Mouse (Mus musculus): ENCODE data around the gene Thnsl2.

Gene Thnsl2

DNA sequence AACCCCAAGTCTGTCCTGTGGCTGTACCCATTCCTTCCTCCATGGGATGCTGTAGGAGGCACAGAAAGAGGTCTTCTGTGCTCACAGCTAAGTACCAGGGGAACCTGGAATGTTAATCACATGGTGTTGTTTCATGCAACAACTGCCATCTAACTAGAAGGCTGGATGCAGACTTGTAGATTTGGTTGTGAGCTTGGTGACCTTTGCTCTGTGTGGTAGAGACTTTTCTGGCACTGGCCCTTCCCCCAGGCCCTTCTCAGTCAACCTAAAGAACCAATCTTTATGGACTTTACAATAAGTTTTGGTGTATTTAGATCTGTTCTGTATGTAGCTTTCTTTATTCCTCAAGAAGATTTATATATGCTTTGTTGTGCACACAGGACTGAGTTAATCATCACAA lies 13.2 kb downstream of the Thnsl2 start:
- DNase-seq (ENCODE audit: low spot score in 2 of 2), result no peak

DNA sequence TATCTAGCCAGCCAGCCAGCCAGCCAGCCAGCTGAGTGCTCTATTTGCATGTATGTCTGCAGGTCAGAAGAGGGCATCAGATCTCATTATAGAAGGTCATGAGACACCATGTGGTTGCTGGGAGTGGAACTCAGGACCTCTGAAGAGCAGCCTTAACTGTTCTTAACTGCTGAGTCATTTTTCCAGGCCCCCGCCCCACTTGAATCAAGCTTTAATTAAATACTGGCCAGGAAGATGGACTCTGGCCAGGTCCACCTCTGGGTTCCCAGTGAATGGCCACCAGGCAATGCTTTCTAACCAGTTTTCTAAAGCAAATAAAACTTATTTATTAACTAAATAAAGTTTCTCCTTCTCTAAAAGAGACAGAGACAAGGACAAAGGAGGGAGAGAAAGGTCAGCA lies 14.0 kb downstream of the Thnsl2 start:
- DNase-seq (ENCODE audit: low spot score in 2 of 2), result no peak

DNA sequence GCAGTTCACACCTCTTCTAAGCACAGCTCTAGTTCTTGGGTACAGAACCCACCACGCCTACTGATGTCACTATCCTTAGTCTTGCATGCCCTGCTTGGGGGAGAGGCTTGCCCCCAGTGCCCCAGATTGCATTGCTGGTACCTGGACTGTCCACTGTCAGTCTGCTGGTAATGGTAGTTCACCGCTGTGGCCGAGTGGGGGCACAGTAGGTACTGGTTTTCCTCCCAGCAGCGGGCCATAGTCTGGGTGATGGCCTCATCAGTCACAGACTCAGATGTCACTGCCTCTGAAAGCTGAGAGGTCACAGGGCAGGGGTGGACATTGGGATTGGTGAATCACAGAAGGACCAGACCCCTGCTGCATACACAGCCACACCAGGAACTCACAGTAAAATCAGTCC lies 15.2 kb downstream of the Thnsl2 start:
- no peak for DNase-seq (ENCODE audit: low spot score in 2 of 2)

DNA sequence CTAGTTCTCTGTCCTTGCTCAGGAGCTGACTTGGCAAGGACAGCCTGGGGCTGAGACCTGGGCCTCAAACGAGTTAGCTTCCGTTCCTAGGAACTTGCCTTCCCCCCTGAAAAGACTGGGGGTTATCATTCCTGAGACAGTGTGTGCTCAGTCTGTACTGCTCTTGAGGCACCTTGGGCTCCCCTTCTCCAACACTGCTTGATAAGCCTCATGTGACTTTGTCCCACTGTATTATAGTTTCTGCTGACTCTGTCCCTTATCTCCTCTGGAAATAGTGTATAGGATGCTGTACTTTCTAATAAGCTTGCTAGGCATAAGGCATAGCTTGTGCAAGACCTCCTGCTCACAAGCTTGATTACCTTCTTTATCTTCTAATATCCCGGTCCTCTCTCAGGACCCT lies 17.9 kb downstream of the Thnsl2 start:
- no peak for DNase-seq (ENCODE audit: low spot score in 2 of 2)

DNA sequence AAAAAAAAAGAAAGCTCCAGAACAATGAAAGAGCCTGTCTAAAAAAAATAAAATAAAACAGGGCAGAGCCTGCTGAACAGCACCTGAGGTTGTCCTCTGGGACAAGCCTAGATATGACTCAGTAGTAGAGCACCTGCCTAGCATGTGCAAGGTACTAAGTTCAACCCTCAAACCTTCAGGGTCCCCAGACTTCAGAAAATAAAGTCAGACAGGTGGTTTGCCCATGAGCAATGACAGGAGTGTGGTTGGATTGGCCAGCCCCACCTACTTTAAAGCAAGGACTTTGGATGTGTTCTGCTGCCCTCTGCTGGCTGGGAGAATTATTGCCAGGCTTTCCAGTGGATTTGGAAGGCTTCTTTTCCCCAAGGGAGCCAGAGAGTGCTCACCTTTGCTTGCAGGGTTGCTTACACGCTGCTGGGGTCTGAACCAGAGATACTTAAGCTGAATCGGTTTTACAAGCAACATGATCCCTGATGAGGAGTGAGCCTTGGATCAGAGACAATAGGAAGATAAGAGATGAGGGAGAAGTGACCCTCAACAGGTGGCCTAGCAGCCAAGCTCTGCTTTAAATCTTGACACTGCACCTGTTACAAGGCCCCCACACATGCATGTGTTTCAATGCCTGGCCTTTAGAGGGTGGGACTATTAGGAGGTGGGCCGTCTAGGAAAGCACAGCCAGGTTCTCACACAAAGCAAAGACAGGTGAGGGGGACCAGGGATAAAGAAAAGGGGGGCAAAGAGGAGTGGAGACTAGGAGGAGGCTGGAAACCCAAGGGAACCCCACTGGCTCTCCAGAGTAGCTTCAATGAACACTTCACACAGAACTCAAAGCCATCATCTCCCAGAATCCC lies 19.0 kb downstream of the Thnsl2 start:
- peak; percentile 26 to 69 for DNase-seq (ENCODE audit: low spot score in 2 of 2)

DNA sequence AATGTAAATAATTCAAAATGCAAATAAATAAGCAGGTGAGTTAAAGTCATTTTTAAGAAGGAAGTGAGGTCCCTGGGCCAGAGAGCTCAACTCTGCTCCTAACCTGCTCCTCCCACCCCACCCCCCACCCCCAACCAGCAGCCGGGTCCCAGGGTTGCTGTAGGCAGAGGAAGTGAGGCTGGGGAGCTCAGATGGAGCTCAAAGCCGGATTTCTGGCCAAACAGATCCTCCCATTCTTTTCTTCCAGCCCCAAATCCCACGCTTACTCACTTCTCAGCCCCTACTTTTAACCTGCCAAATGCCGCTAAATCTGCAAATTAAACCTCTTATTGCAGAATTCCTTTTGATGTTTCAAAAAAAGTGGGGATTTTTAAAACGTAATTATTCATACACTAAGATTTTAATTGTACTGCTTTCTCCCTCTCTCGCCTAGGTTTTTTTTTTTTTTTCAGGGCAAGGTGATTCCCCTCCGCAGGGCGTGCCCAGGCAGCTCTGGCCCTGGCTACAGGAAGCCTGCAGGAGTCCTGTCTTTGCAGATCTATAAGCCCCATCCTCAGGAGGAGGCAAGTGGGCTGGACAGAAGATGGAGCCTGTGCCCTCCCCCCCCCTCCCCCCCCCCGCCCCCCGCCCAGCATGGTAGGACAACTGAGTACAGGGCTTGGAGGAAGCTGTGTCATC lies 24.5 kb downstream of the Thnsl2 start:
- DNase-seq (ENCODE audit: low spot score in 2 of 2), result no peak

DNA sequence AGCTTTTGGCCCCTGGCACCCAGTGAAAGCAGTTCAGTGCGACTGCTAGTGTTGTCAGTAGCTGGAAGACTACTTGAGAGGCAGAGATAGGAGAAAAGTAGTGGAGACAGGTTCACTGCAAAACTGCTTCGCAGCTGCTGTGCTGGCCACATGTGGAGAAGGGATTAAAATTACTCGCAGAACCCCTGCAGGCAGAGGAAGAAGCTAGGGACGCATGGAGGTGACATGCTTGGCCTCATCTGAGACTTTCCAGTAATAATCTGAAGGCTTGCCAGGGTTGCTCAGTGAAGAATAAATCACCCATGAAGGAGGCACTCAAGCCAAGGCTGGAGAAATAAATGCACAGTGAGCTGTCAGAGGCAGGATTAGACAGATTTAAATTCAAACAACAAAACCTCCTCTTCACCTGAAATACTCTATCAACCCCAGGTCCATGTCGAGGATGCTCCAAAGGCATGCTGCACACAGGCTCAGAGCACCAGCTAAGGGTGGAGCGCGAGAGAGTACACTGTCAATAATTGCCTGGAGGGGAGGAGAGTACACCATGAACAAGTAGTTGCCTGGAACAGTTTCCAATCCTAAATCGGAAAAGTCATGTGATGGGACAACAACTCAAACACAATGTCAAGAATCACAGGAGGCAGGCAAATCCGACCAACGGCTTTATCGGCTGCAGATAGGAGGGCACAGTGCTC lies 32.7 kb downstream of the Thnsl2 start:
- DNase-seq (ENCODE audit: low spot score in 2 of 2), result no peak

DNA sequence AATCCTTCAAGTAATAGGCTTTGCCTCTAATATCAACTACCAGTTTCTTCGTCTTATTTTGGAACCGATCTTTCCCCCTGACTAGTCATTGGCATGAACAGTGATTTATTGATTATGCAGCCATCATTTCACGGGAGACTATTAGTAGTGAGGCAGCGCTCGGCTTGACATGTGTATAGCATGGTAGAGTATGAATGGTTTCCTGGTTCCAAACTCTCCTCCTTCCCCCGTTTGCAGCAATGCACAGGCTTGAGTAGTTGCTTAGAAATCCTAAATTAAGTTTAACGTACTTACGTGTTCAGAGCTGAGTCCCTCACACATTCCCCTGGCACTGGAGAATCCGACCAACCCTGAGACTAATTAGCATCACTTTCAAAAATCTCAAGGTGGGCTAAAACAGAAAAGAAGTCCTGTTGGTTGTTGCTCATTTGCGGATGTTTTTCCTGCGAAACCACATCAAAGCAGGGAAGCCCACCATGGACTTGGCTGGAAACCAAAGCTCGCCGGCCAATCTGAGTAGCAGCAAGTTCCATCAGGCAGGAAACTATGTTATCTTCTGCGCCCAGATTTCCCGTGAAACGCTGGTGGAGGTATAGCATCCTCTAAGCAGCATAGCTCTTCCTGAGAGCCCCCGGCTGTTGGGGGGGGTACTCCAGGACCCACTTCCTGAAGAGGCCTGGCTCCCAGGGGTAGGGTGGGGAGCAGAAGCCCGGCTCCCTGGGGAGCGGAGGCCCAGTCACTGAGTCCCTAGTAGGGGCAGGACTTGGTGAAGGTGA lies 37.9 kb downstream of the Thnsl2 start:
- DNase-seq (ENCODE audit: low spot score in 2 of 2), result no peak

DNA sequence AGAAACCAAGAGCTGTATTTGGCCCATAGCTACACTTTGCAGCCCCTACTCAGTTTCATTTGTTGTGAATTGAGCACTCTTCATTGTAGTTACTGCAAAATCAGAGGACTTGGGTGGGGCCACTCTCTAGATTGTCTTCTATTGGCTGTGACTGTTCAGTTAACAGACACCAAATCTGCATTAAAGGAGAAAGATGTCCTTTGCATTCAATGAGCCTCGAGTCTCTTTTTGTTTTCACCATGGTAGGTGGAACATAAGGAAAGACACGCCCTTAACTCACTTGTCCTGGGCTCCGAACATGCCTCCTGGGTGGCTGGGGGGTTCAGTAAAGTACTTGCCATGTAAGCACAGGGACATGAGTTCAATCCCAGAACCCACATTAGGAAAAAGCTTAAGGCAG lies 48.1 kb downstream of the Thnsl2 start:
- DNase-seq (ENCODE audit: low spot score in 2 of 2), result no peak

DNA sequence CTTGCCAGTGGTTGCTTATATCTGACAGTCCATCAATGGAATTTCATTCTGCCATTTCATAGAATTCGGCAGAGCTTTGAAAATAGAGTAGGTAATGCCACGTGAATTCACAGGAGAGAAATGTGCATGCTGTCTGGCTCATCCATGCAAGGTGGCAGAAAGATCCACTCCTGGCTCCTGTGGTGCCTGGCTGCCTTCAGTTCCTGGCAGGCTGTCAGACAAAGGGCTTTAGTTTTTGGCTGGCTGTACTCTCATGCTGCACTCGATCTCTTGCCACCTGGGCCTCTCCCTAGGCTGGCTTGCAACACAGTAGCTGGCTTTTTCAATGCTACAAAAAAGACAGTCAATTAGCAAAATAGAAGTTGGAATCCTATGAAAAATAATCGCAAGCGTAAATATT lies 49.5 kb downstream of the Thnsl2 start:
- DNase-seq (ENCODE audit: low spot score in 2 of 2), result no peak

DNA sequence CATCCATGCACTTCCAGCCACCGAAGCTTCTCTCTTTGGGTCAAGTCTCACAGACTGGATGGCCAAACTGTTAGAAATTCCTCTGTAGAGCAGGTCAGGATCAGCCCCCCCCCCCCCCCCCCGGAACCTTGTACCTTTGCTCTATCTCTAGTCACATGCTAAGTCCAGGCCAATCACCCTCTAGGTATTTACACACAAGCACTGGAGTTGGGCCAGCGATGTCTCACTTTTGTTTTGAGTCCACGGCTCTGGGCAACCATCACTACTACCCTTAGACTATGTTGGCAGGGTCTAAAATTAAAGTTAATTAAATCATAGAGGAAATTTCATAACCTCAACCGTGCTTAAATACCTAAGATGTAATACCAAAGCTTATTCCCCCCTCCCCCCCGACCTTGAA lies 50.6 kb downstream of the Thnsl2 start:
- DNase-seq (ENCODE audit: low spot score in 2 of 2), result no peak

DNA sequence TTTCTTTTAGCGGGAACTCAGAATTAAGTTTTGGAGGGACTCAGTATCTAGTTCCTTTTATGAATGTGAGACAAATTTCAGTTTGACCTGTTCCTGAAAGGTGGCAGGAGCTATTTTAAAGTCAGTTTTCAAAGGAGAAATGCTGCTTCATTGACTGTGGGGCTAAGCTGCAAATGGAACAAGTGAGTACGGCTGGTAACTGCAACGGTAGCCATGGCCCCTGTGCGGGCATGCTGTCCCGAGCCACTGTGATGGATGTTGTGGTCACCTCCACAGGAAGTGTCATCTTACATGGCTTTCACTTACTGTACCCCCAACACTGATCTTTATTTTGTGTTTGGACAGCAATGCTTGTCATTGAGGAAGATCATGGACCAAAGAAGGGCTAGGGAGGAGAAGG lies 53.8 kb downstream of the Thnsl2 start:
- DNase-seq (ENCODE audit: low spot score in 2 of 2), result no peak

DNA sequence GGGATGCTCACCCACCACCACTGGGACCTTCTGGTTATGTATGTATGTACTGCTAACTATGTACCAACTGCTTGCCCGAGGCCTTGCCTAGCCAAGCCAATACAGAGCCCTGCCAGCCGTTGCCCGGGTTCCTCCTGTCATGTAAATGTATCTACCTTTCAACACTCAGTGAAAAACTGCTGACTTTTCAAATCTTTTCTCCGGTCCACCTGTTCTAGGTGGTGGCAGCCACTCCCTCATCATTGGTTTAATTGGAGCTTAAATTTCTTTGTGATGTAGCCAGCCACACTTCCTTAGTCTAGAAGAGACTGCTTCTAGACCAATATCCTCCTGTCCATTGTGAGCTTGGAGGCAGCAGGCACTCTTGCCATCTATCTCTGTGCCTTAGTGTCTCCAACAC lies 54.5 kb downstream of the Thnsl2 start:
- DNase-seq (ENCODE audit: low spot score in 2 of 2), result no peak

DNA sequence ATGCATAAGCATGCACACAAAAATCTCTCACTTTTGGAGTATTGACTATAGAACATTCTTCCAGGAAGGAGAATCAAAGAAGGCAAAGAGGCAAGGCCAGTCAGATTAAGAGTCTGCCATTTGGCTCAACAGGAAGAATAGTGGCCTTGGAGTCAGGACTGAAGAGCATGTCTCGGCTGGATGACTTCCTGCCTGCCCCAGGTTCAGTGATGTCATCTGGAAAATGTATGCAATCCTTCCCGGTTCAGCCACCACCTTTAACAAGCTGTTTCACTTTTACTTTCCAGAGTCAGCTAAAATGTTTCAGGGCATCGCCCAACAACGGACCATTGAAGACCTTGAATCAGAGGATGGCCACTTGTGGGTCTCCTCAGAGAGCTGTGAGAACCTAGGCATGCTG lies 55.2 kb downstream of the Thnsl2 start:
- DNase-seq (ENCODE audit: low spot score in 2 of 2), result no peak

DNA sequence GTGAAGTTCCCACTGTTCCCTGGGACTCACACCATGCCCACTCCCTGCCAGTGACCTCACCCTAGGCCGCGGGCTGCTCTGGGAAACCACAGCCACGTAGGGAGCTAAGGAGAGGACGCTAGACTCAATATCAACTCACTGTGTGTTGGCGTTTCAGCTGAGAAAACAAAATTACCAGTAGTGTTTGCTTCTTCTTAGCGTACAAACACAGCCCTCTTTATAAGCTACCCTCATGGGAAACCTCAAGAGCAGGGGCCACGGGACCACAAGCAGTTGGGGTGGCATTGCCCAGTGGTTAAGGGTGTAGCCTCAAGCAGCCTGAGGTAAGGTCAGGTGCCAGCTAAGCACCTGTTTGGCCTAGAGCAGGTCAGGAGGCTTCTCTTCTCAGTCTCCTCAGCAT lies 60.8 kb downstream of the Thnsl2 start:
- DNase-seq (ENCODE audit: low spot score in 2 of 2), result no peak

DNA sequence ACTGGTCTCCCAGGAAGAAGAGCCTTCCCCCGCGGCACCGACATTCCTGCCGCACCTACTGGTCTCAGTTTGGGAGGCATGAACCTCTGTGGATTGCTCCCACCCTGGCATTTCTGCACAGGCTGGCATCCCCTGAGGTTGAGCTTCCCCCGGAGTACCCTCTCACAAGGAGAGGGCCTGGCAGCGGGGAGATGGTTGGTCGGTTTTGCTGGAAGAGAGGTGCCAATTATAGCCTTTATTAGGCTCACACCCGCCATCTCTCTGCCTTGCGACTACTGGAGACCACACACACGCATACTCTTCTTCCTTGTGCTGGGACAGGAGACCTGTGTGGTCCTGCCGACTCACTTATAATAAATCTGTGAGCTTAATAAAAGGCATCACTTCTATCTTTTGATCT lies 62.2 kb downstream of the Thnsl2 start:
- no peak for DNase-seq (ENCODE audit: low spot score in 2 of 2)

DNA sequence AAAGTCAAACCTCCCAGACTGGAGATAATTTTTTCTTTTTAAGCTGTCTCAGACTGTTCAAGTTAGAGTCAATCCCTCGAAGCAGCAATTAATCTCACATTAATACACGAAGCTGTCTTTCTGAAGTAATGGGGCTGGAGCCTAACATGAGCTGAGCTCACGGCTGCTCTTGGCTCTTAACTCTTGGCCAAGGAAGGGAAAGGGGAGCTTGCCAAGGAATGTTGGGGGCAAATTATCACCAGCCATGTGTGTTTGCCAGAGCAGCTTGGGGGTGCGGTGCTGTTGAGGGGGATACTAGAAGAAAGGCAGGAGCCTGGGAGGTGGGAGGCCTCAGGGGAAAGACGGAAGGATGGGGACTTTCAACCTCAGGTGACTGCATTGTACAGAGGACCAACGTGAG lies 63.0 kb downstream of the Thnsl2 start:
- DNase-seq (ENCODE audit: low spot score in 2 of 2), result no peak
